Mouse (Mus musculus): ENCODE data around the gene Tfpt.
"Not testable (repeated sequence)": the region's sequence is repeated elsewhere in the genome, so short reads cannot be mapped to it uniquely, and the experiment has no call there.

Tfpt gene

DNA sequence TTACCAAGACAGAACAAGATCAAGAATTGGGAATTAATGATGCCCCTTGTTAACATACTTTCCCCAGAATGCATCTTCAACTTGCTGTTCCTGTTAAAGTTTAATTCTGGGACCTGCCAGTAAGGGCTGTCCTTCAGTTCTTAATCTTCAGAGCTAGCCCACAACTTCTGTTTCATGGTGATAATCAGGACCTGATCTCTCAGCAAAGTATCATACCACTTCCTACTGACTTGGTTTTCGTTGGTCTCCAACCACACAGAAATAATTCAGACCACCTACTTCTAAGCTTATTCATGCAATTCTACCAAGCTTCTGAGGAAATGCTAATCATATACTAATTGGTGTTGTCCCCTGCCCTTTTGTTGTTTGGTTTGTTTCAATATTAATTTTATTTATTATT, 57.9 kb downstream of the Tfpt start:
- no peak for DNase-seq

DNA sequence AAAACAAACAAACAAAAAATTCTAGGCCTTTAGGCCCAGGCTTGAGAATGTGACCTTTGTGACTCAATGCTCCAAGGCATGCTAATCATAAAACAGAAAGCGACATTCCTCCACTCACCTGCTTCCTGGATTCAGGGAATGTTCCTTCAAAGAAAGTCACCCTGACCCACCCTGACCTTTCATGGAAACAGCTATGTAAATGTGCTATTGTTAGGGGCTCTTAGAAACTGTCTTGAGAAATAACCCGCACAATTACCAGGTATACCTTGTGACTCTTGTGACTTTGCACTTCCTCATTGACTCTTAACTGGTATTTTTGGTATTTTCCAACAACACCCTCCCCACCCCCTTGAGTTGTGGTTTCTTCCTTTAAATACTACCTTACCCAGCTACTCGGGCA, 59.1 kb downstream of the Tfpt start:
- not testable (repeated sequence) for DNase-seq
